Mouse (Mus musculus) Patski (cell line): Measurements from ENCODE around the gene Mecr. TPM values are rescaled to one million over a fixed set of nuclear protein-coding genes. Genes with fewer than 3 reads are reported as not detected.

Source experiments
- ATAC-seq: fragments of 100-300 bp; one replicate; pipeline ENCODE4 v1.8.0; 2021
- CTCF ChIA-PET: fragments of 350-600 bp; sonication (Branson Sonifier 250); formaldehyde crosslinking; loops from one replicate; lab custom pipeline; 2022; ENCODE audit warnings: inconsistent platforms; lab: Charles Lee
- POLR2A ChIA-PET: fragments of 350-600 bp; sonication (Branson Sonifier 250); formaldehyde crosslinking; loops from one replicate; lab custom pipeline; 2022; ENCODE audit warnings: antibody characterized with exemption, inconsistent platforms; lab: Charles Lee
- DNase-seq: peaks from one replicate; pipeline ENCODE4 v3.0.0-alpha.2; 2011; ENCODE audit warnings: low read depth, low spot score
- H3K27me3 ChIP-seq: fragments of 371-371 bp; one replicate; pipeline ENCODE4 v1.5.1; 2021
- CTCF ChIP-seq: fragments of 100-300 bp; IDR thresholded peaks from one replicate; pipeline ENCODE4 v1.5.1; 2021
- in situ Hi-C: fragments of 300-500 bp; cut with MboI; formaldehyde crosslinking; loops from 3 replicates; pipeline ENCODE4 v1.11.1; 2018; ENCODE audit warnings: low pct_unique_long_range_greater_than_20kb, mixed read lengths
- polyA plus RNA-seq: library from polyadenylated mRNA; unstranded; gene quantifications from one replicate; pipeline ENCODE4 v1.2.3, GENCODE M21; 2021

The Mecr gene
- polyA plus RNA-seq, 1 experiment from 2014 or later, result 17.0 TPM

- CTCF ChIA-PET, result no interaction called here
- in situ Hi-C loops, result loop anchor here (5.0 to 25.0 kb wide), 5 partner anchors 114 to 1049 kb away; partner anchors contain the start of gene Sdc3
- peaks cover 20% of the 10 kb centered on the region for H3K27me3 ChIP-seq
- POLR2A ChIA-PET, result no interaction called here
- no peak for DNase-seq
- TF ChIP-seq CTCF, result no peak
- no peak for ATAC-seq
These were observed 6.9 kb upstream of the Mecr start for GRCm38 (mm10) chr4:131836351-131836881.

DNA sequence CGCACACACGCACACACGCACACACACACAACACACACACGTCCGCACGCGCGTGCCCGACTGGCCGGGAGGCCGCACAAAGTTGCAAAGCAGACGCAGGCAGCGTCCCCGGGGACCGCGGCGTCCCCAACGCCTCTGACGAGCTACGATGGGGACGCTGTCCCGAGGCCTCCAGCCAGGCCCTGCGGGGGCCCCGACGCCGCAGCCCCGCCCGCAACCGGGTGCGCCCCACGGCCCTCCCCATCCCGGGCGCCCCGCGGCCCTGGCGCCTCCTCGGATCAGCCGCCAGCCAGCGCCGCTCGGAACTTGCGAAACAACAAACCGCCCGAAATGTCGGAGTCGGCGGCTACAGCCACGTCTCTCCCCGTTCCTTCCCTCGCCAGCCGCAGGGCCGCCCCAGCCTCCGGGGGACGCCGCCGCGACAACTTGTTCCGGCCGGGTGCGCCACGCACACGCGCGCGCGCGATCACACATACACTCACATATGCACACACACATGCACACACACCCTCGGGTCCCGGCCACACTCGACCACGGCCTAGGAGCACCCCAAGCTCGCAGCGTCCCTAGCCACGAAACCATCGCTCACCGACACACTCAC, 6.3 kb upstream of the Mecr start:
- H3K27me3 ChIP-seq, result peaks cover 20% of the 10 kb centered on the region
- no peak for ATAC-seq
- no peak for DNase-seq
- in situ Hi-C loops, result loop anchor here (5.0 to 25.0 kb wide), 5 partner anchors 115 to 1050 kb away; partner anchors contain the start of gene Sdc3
- no peak for TF ChIP-seq CTCF
- ChIA-PET POLR2A (no interaction called here), CTCF (interaction anchor here (1.6 kb wide), 1 partner anchor 23 kb away, joined by 3 read pairs; no protein-coding TSS in a partner anchor)

GRCm38 (mm10) chr4:131837872-131838524, 5.3 kb upstream of the Mecr start, which contains the start of gene Ptpru:
Ptpru (minus strand) TSS chr4:131838288.
- POLR2A ChIA-PET, result interaction anchor here (0.9 kb wide), 1 partner anchor 481 kb away, joined by 4 read pairs; no protein-coding TSS in a partner anchor
- in situ Hi-C loops, result loop anchor here (5.0 to 25.0 kb wide), 5 partner anchors 116 to 1051 kb away; partner anchors contain the start of gene Sdc3
- ATAC-seq (peak; percentile 84), DNase-seq (no peak)
- CTCF ChIA-PET, result interaction anchor here (1.6 kb wide), 1 partner anchor 22 kb away, joined by 3 read pairs; no protein-coding TSS in a partner anchor
- peaks cover 20% of the 10 kb centered on the region for H3K27me3 ChIP-seq
- no peak for TF ChIP-seq CTCF

GRCm38 (mm10) chr4:131845991-131846778, 2.9 kb downstream of the Mecr start:
- ATAC-seq (no peak), DNase-seq (no peak)
- H3K27me3 ChIP-seq, result no peaks in the 10 kb centered on the region
- POLR2A ChIA-PET, result no interaction called here
- no peak for TF ChIP-seq CTCF
- CTCF ChIA-PET, result no interaction called here
- in situ Hi-C loops, result loop anchor here (25.0 kb wide), 1 partner anchor 1059 kb away; the partner anchor contains the start of gene Sdc3

- DNase-seq (no peak), ATAC-seq (no peak)
- ChIA-PET POLR2A (no interaction called here), CTCF (no interaction called here)
- in situ Hi-C loops, result loop anchor here (25.0 kb wide), 1 partner anchor 1061 kb away; the partner anchor contains the start of gene Sdc3
- no peaks in the 10 kb centered on the region for H3K27me3 ChIP-seq
- TF ChIP-seq CTCF, result no peak
These were observed 4.8 kb downstream of the Mecr start for GRCm38 (mm10) chr4:131848082-131848481.

- CTCF ChIA-PET, result interaction anchor here (1.9 kb wide), 1 partner anchor 9 kb away, joined by 4 read pairs; no protein-coding TSS in a partner anchor
- POLR2A ChIA-PET, result no interaction called here
These were observed 6.8 kb downstream of the Mecr start for GRCm38 (mm10) chr4:131849986-131850638.

DNA sequence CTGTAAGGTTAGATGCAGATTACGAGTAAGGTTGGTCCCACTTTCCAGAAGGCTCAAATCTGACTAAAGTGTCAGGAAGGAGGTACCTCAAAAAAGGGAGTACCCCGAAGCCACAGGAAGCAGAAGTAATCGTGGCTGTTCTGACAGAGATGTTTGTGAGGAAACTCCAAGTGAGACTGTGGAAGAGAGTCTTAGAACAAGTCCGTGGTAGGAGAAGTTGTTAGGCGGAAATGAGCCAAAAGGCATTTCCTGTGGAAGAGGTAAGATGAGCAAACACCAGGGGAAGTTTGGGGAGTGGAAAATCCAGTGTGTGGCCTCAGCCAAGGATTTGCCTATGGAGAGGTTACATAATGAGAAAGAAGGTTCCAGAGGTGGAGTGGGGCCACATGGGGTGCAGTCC, 11.7 kb downstream of the Mecr start:
- in situ Hi-C loops, result no loop called here
- ChIA-PET CTCF (no interaction called here), POLR2A (no interaction called here)
- no peak for DNase-seq
- H3K27me3 ChIP-seq, result no peaks in the 10 kb centered on the region
- ATAC-seq, result no peak
- no peak for TF ChIP-seq CTCF

More at GRCm38 (mm10) chr4:131849986-131850638, 6.8 kb downstream of the Mecr start:
- no peaks in the 10 kb centered on the region for H3K27me3 ChIP-seq
- no peak for DNase-seq
- ATAC-seq, result no peak
- no peak for TF ChIP-seq CTCF
- in situ Hi-C loops, result loop anchor here (25.0 kb wide), 1 partner anchor 1063 kb away; the partner anchor contains the start of gene Sdc3

GRCm38 (mm10) chr4:131860492-131861340, 17.4 kb downstream of the Mecr start:
- ChIA-PET POLR2A (interaction anchor here (0.7 kb wide), 1 partner anchor 39 kb away, joined by 3 read pairs; no protein-coding TSS in a partner anchor), CTCF (interaction anchor here (0.8 to 1.5 kb wide), 5 partner anchors 8 to 319 kb away, joined by 3 to 5 read pairs (median 3); no protein-coding TSS in a partner anchor)
- no peaks in the 10 kb centered on the region for H3K27me3 ChIP-seq
- TF ChIP-seq CTCF, result peak; percentile 89
- in situ Hi-C loops, result loop anchor here (10.0 kb wide), 1 partner anchor 114 kb away; no protein-coding TSS in a partner anchor
- no peak for DNase-seq
- no peak for ATAC-seq
